Mouse (Mus musculus) spleen, adult 2 months (tissue): ENCODE measurements at regions not wholly inside any gene's neighbourhood (a gene's known extent, or its start where the extent isn't known, plus 50 kb on each side); places are given as distances from the start of the nearest gene placed in this dataset.

Experiments used
- DNase-seq, 2 experiments: peaks; one replicate each; pipeline versions ENCODE4 v3.0.0 to v3.0.0-alpha.2; 2012 to 2021; ENCODE audit warnings: low spot score in 2 of 2, low read depth in 1 of 2
- H3K27ac ChIP-seq: fragments of 200-500 bp; 2 replicates; pipeline ENCODE4 v1.5.1; 2012; ENCODE audit warnings: low read length, inconsistent platforms; ENCODE audit not compliant: insufficient read depth
- H3K27me3 ChIP-seq: fragments of 200-500 bp; 2 replicates; pipeline ENCODE4 v1.6.1; 2012; ENCODE audit warnings: mild to moderate bottlenecking, moderate library complexity, low read length, inconsistent platforms; ENCODE audit not compliant: control insufficient read depth, insufficient read depth
- H3K36me3 ChIP-seq: fragments of 200-500 bp; 2 replicates; pipeline ENCODE4 v1.6.1; 2012; ENCODE audit warnings: mild to moderate bottlenecking, low read length, inconsistent platforms; ENCODE audit not compliant: control insufficient read depth, insufficient read depth
- H3K4me1 ChIP-seq: fragments of 200-500 bp; 2 replicates; pipeline ENCODE4 v1.6.1; 2011; ENCODE audit warnings: inconsistent platforms; ENCODE audit not compliant: control insufficient read depth, insufficient read depth, insufficient read length
- H3K4me3 ChIP-seq: fragments of 200-500 bp; 2 replicates; pipeline ENCODE4 v1.5.1; 2011; ENCODE audit warnings: mild to moderate bottlenecking, inconsistent platforms; ENCODE audit not compliant: insufficient read depth, insufficient read length; ENCODE audit errors: extremely low read depth
- CTCF ChIP-seq: fragments of 200-500 bp; IDR thresholded peaks from 2 replicates; pipeline ENCODE4 v1.5.1; 2011; ENCODE audit warnings: mild to moderate bottlenecking, inconsistent platforms; ENCODE audit not compliant: insufficient read depth, insufficient read length, insufficient replicate concordance; ENCODE audit errors: extremely low read depth
- POLR2A ChIP-seq: fragments of 200-500 bp; IDR thresholded peaks from 2 replicates; pipeline ENCODE4 v1.6.1; 2011; ENCODE audit warnings: low read depth, low read length, inconsistent platforms
- WGBS: fragments of 180-500 bp; shearing (Covaris S2); methylation state at CpG from one replicate; pipeline ENCODE4 v1.1.7; 2018; 5-methylcytosine and 5-hydroxymethylcytosine counted together

GRCm38 (mm10) chr2:146693484-146693883, 162.2 kb upstream of the Kiz start:
- Histone ChIP-seq H3K4me1 (no peaks in the 10 kb centered on the region), H3K4me3 (no peak overlapping the region), H3K36me3 (no peaks in the 10 kb centered on the region), H3K27me3 (no peaks in the 10 kb centered on the region), H3K27ac (no peak overlapping the region)
- no peak for DNase-seq
- TF ChIP-seq POLR2A (no peak), CTCF (no peak)
- WGBS = 66% methylated on average over 2 of the region's 2 CpGs

GRCm38 (mm10) chr2:146694041-146694440, 161.6 kb upstream of the Kiz start:
- TF ChIP-seq CTCF (no peak), POLR2A (no peak)
- no peaks in the 10 kb centered on the region for H3K4me1 ChIP-seq
- WGBS = 72% methylated on average over 5 of the region's 5 CpGs
- no peak overlapping the region for H3K27ac ChIP-seq
- no peaks in the 10 kb centered on the region for H3K36me3 ChIP-seq
- no peak overlapping the region for H3K4me3 ChIP-seq
- H3K27me3 ChIP-seq = no peaks in the 10 kb centered on the region
- DNase-seq = no peak

- WGBS = 83% methylated on average over 2 of the region's 2 CpGs
- no peak for TF ChIP-seq POLR2A
- no peak for TF ChIP-seq CTCF
- no peak for DNase-seq
- Histone ChIP-seq H3K27ac (no peak overlapping the region), H3K36me3 (no peaks in the 10 kb centered on the region), H3K4me3 (no peak overlapping the region), H3K27me3 (no peaks in the 10 kb centered on the region), H3K4me1 (no peaks in the 10 kb centered on the region)
These were observed 159.4 kb upstream of the Kiz start for GRCm38 (mm10) chr2:146696277-146696676.

GRCm38 (mm10) chr2:146696727-146697126, 158.9 kb upstream of the Kiz start:
- TF ChIP-seq CTCF (no peak), POLR2A (no peak)
- DNase-seq = no peak
- H3K27me3 ChIP-seq = no peaks in the 10 kb centered on the region
- H3K4me3 ChIP-seq = no peak overlapping the region
- H3K36me3 ChIP-seq = no peaks in the 10 kb centered on the region
- no peak overlapping the region for H3K27ac ChIP-seq
- no peaks in the 10 kb centered on the region for H3K4me1 ChIP-seq
- WGBS = 80% methylated on average over 4 of the region's 4 CpGs

GRCm38 (mm10) chr2:146710676-146711075, 145.0 kb upstream of the Kiz start:
- no peak overlapping the region for H3K4me3 ChIP-seq
- TF ChIP-seq POLR2A (no peak), CTCF (no peak)
- H3K36me3 ChIP-seq = no peaks in the 10 kb centered on the region
- no peak overlapping the region for H3K27ac ChIP-seq
- H3K4me1 ChIP-seq = no peaks in the 10 kb centered on the region
- no peak for DNase-seq
- 76% methylated on average over 8 of the region's 8 CpGs for WGBS
- H3K27me3 ChIP-seq = no peaks in the 10 kb centered on the region; the same call in 1 of the 2 replicates

GRCm38 (mm10) chr2:146721184-146721715, 134.4 kb upstream of the Kiz start:
- TF ChIP-seq CTCF = no peak
- TF ChIP-seq POLR2A = no peak
- H3K4me3 ChIP-seq = no peak overlapping the region
- DNase-seq = no peak
- H3K27me3 ChIP-seq = no peaks in the 10 kb centered on the region
- no peak overlapping the region for H3K27ac ChIP-seq
- 65% methylated on average over 10 of the region's 10 CpGs for WGBS
- H3K4me1 ChIP-seq = no peaks in the 10 kb centered on the region
- H3K36me3 ChIP-seq = no peaks in the 10 kb centered on the region

- Histone ChIP-seq H3K36me3 (no peaks in the 10 kb centered on the region), H3K27me3 (no peaks in the 10 kb centered on the region), H3K27ac (no peak overlapping the region), H3K4me3 (no peak overlapping the region), H3K4me1 (no peaks in the 10 kb centered on the region)
- WGBS = 80% methylated on average over 8 of the region's 8 CpGs
- TF ChIP-seq CTCF = no peak
- no peak for TF ChIP-seq POLR2A
- DNase-seq = no peak
These were observed 133.2 kb upstream of the Kiz start for GRCm38 (mm10) chr2:146722351-146723025.
